Mouse (Mus musculus): ENCODE data around the gene H2-Ke6. TPM values are rescaled to one million over a fixed set of nuclear protein-coding genes. Genes with fewer than 3 reads are reported as not detected.

Gene H2-Ke6
- polyA plus RNA-seq, 1 experiment from 2014 or later, result 71.9 TPM

DNA sequence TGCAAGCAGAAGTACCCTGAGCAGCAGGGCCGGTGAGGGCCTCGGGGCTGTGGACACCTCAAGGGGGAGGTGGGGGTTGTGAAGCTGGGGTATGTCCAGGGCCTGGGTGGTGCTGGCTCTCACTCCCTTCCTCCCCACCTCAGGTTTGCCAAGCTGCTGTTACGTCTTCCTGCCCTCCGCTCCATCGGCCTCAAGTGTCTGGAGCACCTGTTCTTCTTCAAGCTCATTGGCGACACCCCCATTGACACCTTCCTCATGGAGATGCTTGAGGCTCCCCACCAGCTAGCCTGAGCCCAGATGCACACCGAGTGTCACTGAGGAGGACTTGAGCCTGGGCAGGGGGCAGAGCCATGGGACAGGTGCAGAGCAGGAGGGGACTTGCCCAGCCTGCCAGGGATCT lies 9.4 kb upstream of the H2-Ke6 start:
- no peaks in the 10 kb centered on the region for H3K9me3 ChIP-seq
- 0 out of 2 replicates have a peak, but pooled peaks cover 6% of the 10 kb centered on the region for H3K27me3 ChIP-seq
- no peak for ATAC-seq (ENCODE audit: low FRiP score, low read depth)
- no peak overlapping the region for H3K4me3 ChIP-seq
- no peak overlapping the region for H3K4me2 ChIP-seq
- H3K9ac ChIP-seq, result no peak overlapping the region
- WGBS, result 95% methylated on average over 7 of the region's 7 CpGs
- no peak overlapping the region for H3K27ac ChIP-seq (replicated peaks)
- H3K36me3 ChIP-seq, result peaks cover 30% of the 10 kb centered on the region
- H3K4me1 ChIP-seq (replicated peaks), result peaks cover 54% of the 10 kb centered on the region

- H3K9ac ChIP-seq, result no peak overlapping the region
- H3K27ac ChIP-seq (replicated peaks), result no peak overlapping the region
- H3K4me2 ChIP-seq, result no peak overlapping the region
- 0 out of 2 replicates have a peak, but pooled peaks cover 6% of the 10 kb centered on the region for H3K27me3 ChIP-seq
- H3K4me3 ChIP-seq, result no peak overlapping the region
- no peaks in the 10 kb centered on the region for H3K9me3 ChIP-seq
- peaks cover 54% of the 10 kb centered on the region for H3K4me1 ChIP-seq (replicated peaks)
- peaks cover 30% of the 10 kb centered on the region for H3K36me3 ChIP-seq
- 79% methylated on average over 10 of the region's 10 CpGs for WGBS
- ATAC-seq (ENCODE audit: low FRiP score, low read depth), result no peak
These were observed 8.8 kb upstream of the H2-Ke6 start for GRCm38 (mm10) chr17:34036647-34037046.

- peaks cover 30% of the 10 kb centered on the region for H3K36me3 ChIP-seq
- WGBS, result 90% methylated on average over 9 of the region's 9 CpGs
- no peak overlapping the region for H3K4me2 ChIP-seq
- H3K9ac ChIP-seq, result no peak overlapping the region
- H3K4me3 ChIP-seq, result no peak overlapping the region
- H3K27me3 ChIP-seq, result 0 out of 2 replicates have a peak, but pooled peaks cover 6% of the 10 kb centered on the region
- H3K4me1 ChIP-seq (replicated peaks), result peaks cover 48% of the 10 kb centered on the region
- H3K27ac ChIP-seq (replicated peaks), result no peak overlapping the region
- ATAC-seq (ENCODE audit: low FRiP score, low read depth), result no peak
- H3K9me3 ChIP-seq, result no peaks in the 10 kb centered on the region
These were observed 7.7 kb upstream of the H2-Ke6 start for GRCm38 (mm10) chr17:34035517-34035916.

DNA sequence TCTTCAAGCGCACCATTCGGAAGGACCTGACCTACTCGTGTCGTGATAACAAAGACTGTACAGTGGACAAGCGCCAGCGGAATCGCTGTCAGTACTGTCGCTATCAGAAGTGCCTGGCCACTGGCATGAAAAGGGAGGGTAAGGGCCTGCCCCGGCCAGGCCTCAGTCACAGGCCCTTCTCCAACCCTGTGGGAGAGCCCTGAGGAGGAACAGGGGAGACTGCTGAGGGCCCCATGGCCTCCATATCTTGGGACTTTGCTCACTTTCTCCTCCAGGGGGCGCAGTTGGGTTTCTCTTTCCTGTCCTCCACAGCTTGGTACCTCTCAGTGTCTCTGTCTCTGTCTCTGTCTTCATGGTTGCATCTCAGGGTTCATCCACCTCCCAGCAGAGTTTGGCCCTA lies 6.2 kb upstream of the H2-Ke6 start:
- H3K4me2 ChIP-seq, result no peak overlapping the region
- peaks cover 50% of the 10 kb centered on the region for H3K4me1 ChIP-seq (replicated peaks)
- H3K27ac ChIP-seq (replicated peaks), result no peak overlapping the region
- 0 out of 2 replicates have a peak, but pooled peaks cover 6% of the 10 kb centered on the region for H3K27me3 ChIP-seq
- no peak for ATAC-seq (ENCODE audit: low FRiP score, low read depth)
- 79% methylated on average over 10 of the region's 10 CpGs for WGBS
- H3K9me3 ChIP-seq, result no peaks in the 10 kb centered on the region
- H3K4me3 ChIP-seq, result no peak overlapping the region
- H3K36me3 ChIP-seq, result peaks cover 38% of the 10 kb centered on the region
- no peak overlapping the region for H3K9ac ChIP-seq

DNA sequence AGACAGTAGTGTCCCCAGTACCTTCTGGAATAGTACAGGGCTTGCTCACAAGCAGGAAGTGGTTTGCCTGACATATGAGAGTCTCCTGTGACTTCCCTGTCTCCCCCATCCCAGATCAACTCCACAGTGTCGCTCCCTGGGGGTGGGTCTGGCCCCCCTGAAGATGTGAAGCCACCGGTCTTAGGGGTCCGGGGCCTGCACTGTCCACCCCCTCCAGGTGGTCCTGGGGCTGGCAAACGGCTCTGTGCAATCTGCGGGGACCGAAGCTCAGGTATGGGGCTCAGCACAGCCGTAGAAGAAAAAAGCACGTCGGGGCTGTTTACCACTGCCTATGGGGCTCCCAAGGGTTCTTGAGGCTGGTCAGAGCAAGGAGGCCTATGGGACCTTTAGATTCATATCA lies 5.6 kb upstream of the H2-Ke6 start:
- Histone ChIP-seq H3K9ac (0 out of 2 replicates have a peak overlapping the region, but pooled peaks have one; percentile 94), H3K36me3 (peaks cover 44% of the 10 kb centered on the region), H3K27me3 (0 out of 2 replicates have a peak, but pooled peaks cover 6% of the 10 kb centered on the region), H3K4me2 (peak overlapping the region; percentile 96; the same call in 1 of the 2 replicates), H3K4me3 (no peak overlapping the region), H3K4me1 (replicated peaks) (peaks cover 50% of the 10 kb centered on the region), H3K27ac (replicated peaks) (no peak overlapping the region), H3K9me3 (no peaks in the 10 kb centered on the region)
- WGBS, result 91% methylated on average over 9 of the region's 9 CpGs
- no peak for ATAC-seq (ENCODE audit: low FRiP score, low read depth)

GRCm38 (mm10) chr17:34032806-34033205 lies 4.9 kb upstream of the H2-Ke6 start:
- H3K9me3 ChIP-seq, result no peaks in the 10 kb centered on the region
- H3K4me3 ChIP-seq, result peak overlapping the region; percentile 64
- H3K36me3 ChIP-seq, result peaks cover 46% of the 10 kb centered on the region
- peak overlapping the region; percentile 98; the same call in 1 of the 2 replicates for H3K27ac ChIP-seq (replicated peaks)
- H3K4me1 ChIP-seq (replicated peaks), result peaks cover 52% of the 10 kb centered on the region
- H3K4me2 ChIP-seq, result peak overlapping the region; percentile 96
- H3K27me3 ChIP-seq, result 0 out of 2 replicates have a peak, but pooled peaks cover 5% of the 10 kb centered on the region
- no peak for ATAC-seq (ENCODE audit: low FRiP score, low read depth)
- H3K9ac ChIP-seq, result peak overlapping the region; percentile 94
- 70% methylated on average over 9 of the region's 9 CpGs for WGBS

- WGBS, result under 1% methylated on average over 40 of the region's 48 CpGs
- peak overlapping the region; percentile 96 for H3K4me2 ChIP-seq
- peak overlapping the region; percentile 94 for H3K9ac ChIP-seq
- ATAC-seq (ENCODE audit: low FRiP score, low read depth), result no peak
- H3K4me1 ChIP-seq (replicated peaks), result peaks cover 57% of the 10 kb centered on the region
- H3K27me3 ChIP-seq, result no peaks in the 10 kb centered on the region
- peaks cover 40% of the 10 kb centered on the region for H3K36me3 ChIP-seq
- H3K4me3 ChIP-seq, result peak overlapping the region; percentile 64
- peak overlapping the region; percentile 98 for H3K27ac ChIP-seq (replicated peaks)
- no peaks in the 10 kb centered on the region for H3K9me3 ChIP-seq
These were observed 4.3 kb upstream of the H2-Ke6 start for GRCm38 (mm10) chr17:34032174-34032632.

GRCm38 (mm10) chr17:34031465-34032173 lies 3.8 kb upstream of the H2-Ke6 start, which contains the start of the genes Slc39a7 and Rxrb:
Gene Slc39a7 (minus strand): TSS chr17:34031682.
Gene Rxrb (plus strand): TSS chr17:34031812.
- peak within 1 kb of the TSS; percentile 64 for H3K4me3 ChIP-seq
- H3K4me2 ChIP-seq, result peak within 1 kb of the TSS; percentile 96
- no peaks in the 10 kb centered on the region for H3K9me3 ChIP-seq
- peak within 1 kb of the TSS; percentile 94 for H3K9ac ChIP-seq
- H3K36me3 ChIP-seq, result peaks cover 34% of the 10 kb centered on the region
- ATAC-seq (ENCODE audit: low FRiP score, low read depth), result peak; percentile 85
- H3K4me1 ChIP-seq (replicated peaks), result peaks cover 63% of the 10 kb centered on the region
- no peaks in the 10 kb centered on the region for H3K27me3 ChIP-seq
- H3K27ac ChIP-seq (replicated peaks), result peak within 1 kb of the TSS; percentile 98
- under 1% methylated on average over 72 of the region's 88 CpGs for WGBS

GRCm38 (mm10) chr17:34030861-34031326 lies 3.0 kb upstream of the H2-Ke6 start:
- no peak for ATAC-seq (ENCODE audit: low FRiP score, low read depth)
- Histone ChIP-seq H3K36me3 (peaks cover 27% of the 10 kb centered on the region), H3K9me3 (no peaks in the 10 kb centered on the region), H3K4me1 (replicated peaks) (peaks cover 70% of the 10 kb centered on the region), H3K4me3 (peak overlapping the region; percentile 64), H3K4me2 (peak overlapping the region; percentile 96), H3K27ac (replicated peaks) (peak overlapping the region; percentile 98), H3K27me3 (no peaks in the 10 kb centered on the region), H3K9ac (peak overlapping the region; percentile 76)
- WGBS, result 8% methylated on average over 20 of the region's 20 CpGs

GRCm38 (mm10) chr17:34029890-34030595 lies 2.2 kb upstream of the H2-Ke6 start:
- Histone ChIP-seq H3K9me3 (no peaks in the 10 kb centered on the region), H3K36me3 (peaks cover 22% of the 10 kb centered on the region), H3K4me3 (peak overlapping the region; percentile 64), H3K4me1 (replicated peaks) (peaks cover 79% of the 10 kb centered on the region), H3K27ac (replicated peaks) (peak overlapping the region; percentile 98; the same call in 1 of the 2 replicates), H3K4me2 (peak overlapping the region; percentile 96), H3K27me3 (no peaks in the 10 kb centered on the region), H3K9ac (peak overlapping the region; percentile 76)
- ATAC-seq (ENCODE audit: low FRiP score, low read depth), result no peak
- 70% methylated on average over 21 of the region's 21 CpGs for WGBS

- H3K4me1 ChIP-seq (replicated peaks), result peaks cover 79% of the 10 kb centered on the region
- H3K4me2 ChIP-seq, result peak overlapping the region; percentile 96
- H3K9ac ChIP-seq, result no peak overlapping the region
- no peak for ATAC-seq (ENCODE audit: low FRiP score, low read depth)
- peak overlapping the region; percentile 64; the same call in 1 of the 2 replicates for H3K4me3 ChIP-seq
- H3K27ac ChIP-seq (replicated peaks), result no peak overlapping the region
- H3K36me3 ChIP-seq, result peaks cover 17% of the 10 kb centered on the region
- no peaks in the 10 kb centered on the region for H3K9me3 ChIP-seq
- no peaks in the 10 kb centered on the region for H3K27me3 ChIP-seq
- 89% methylated on average over 18 of the region's 18 CpGs for WGBS
These were observed 1.5 kb upstream of the H2-Ke6 start for GRCm38 (mm10) chr17:34029150-34029889.

Measured in hindbrain, embryonic 15.5 days (tissue).